Mouse (Mus musculus): ENCODE results near the gene Nup160. TPM values are rescaled to one million over a fixed set of nuclear protein-coding genes. Genes with fewer than 3 reads are reported as not detected.
A peak's percentile ranks its signal among the peaks of the same experiment; 100 is the strongest.

Gene Nup160
- polyA plus RNA-seq, 1 experiment from 2014 or later: 57.0 TPM

DNA sequence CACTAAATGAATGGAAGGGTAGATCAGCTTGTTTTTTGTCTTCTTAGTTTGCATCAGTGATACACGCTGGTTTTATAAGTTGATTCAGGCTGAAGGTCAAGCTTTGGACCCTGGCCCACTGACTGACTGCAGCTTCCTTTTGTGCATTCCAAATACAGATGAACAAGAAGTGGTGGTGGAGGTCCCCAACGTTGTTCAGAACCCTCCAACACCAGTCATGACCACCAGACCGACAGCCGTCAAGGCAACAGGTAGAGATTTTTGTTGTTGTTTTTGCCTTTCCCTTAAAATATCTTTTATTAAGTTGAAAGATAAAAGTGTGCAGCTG lies 69.5 kb downstream of the Nup160 start:
- peaks cover 9% of the 10 kb centered on the region; the same call in 1 of the 2 replicates for H3K4me1 ChIP-seq (ENCODE audit: control insufficient read depth, insufficient read depth, low read length)
- ATAC-seq (ENCODE audit: low FRiP score): no peak
- DNase-seq (ENCODE audit: low spot score, missing footprints): no peak
- no peaks in the 10 kb centered on the region for H3K27me3 ChIP-seq (ENCODE audit: control insufficient read depth, insufficient read depth, low read length)
- H3K4me3 ChIP-seq (ENCODE audit: low read depth, low read length): peak overlapping the region; percentile 97
- 12% methylated on average over 4 of the region's 4 CpGs for WGBS
- H3K36me3 ChIP-seq (ENCODE audit: control insufficient read depth, insufficient read depth, low read length): peaks cover 7% of the 10 kb centered on the region; the same call in 1 of the 2 replicates
- H3K9me3 ChIP-seq (ENCODE audit: control insufficient read depth, low read length): no peaks in the 10 kb centered on the region
- peak overlapping the region; percentile 93 for H3K9ac ChIP-seq (ENCODE audit: low read length)
- peak overlapping the region; percentile 54 for H3K4me2 ChIP-seq
- no peak overlapping the region for H3K27ac ChIP-seq (ENCODE audit: low read depth, low read length)

GRCm38 (mm10) chr2:90747131-90747530 lies 70.1 kb downstream of the Nup160 start:
- Histone ChIP-seq H3K4me3 (ENCODE audit: low read depth, low read length) (peak overlapping the region; percentile 97), H3K27me3 (ENCODE audit: control insufficient read depth, insufficient read depth, low read length) (no peaks in the 10 kb centered on the region), H3K27ac (ENCODE audit: low read depth, low read length) (no peak overlapping the region), H3K36me3 (ENCODE audit: control insufficient read depth, insufficient read depth, low read length) (peaks cover 8% of the 10 kb centered on the region; the same call in 1 of the 2 replicates), H3K9me3 (ENCODE audit: control insufficient read depth, low read length) (no peaks in the 10 kb centered on the region), H3K4me1 (ENCODE audit: control insufficient read depth, insufficient read depth, low read length) (peaks cover 9% of the 10 kb centered on the region; the same call in 1 of the 2 replicates), H3K9ac (ENCODE audit: low read length) (no peak overlapping the region), H3K4me2 (peak overlapping the region; percentile 54)
- WGBS: 92% methylated on average over 10 of the region's 10 CpGs
- ATAC-seq (ENCODE audit: low FRiP score): no peak
- DNase-seq (ENCODE audit: low spot score, missing footprints): no peak

DNA sequence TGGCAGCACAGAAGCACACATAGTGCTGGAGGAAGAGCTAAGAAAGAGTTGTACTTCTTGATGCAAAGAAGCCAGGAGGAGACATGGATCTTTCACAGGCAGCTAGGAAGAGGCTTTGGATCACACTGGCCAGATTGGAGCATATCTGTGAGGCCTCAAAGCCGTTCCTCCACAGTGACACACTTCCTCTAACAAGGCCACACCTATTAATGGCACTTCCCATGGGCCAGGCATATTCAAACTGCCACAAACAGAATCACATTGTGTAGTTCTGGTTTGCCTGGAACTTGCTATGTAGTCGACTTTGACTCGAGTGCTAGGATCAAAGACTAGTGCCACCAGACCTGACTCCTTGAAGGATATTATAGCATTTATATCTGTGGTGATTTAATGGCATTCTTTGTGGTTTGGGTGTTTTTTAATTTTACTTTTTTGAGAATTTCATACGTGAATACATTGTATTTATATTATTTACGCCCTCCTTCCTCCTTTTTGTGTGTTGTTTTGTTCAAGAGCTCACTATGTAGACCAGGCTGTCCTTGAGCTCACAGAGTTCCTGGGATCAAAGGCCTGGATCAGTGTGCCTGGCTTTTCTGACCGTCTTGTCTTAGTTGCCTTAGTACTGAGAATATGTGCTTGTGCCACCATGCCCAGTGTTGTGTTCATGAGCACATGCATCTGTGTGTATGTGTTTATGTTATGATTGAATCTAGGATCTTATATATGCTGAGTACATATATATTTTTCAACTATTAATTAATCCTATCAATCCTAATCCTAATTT lies 72.9 kb downstream of the Nup160 start:
- H3K27me3 ChIP-seq (ENCODE audit: control insufficient read depth, insufficient read depth, low read length): no peaks in the 10 kb centered on the region
- no peak for DNase-seq (ENCODE audit: low spot score, missing footprints)
- WGBS: 89% methylated on average over 6 of the region's 6 CpGs
- no peak overlapping the region for H3K4me2 ChIP-seq
- no peak for ATAC-seq (ENCODE audit: low FRiP score)
- no peak overlapping the region for H3K27ac ChIP-seq (ENCODE audit: low read depth, low read length)
- no peak overlapping the region for H3K9ac ChIP-seq (ENCODE audit: low read length)
- no peaks in the 10 kb centered on the region for H3K9me3 ChIP-seq (ENCODE audit: control insufficient read depth, low read length)
- H3K36me3 ChIP-seq (ENCODE audit: control insufficient read depth, insufficient read depth, low read length): peaks cover 22% of the 10 kb centered on the region; the same call in 1 of the 2 replicates
- no peak overlapping the region for H3K4me3 ChIP-seq (ENCODE audit: low read depth, low read length)
- peaks cover 8% of the 10 kb centered on the region; the same call in 1 of the 2 replicates for H3K4me1 ChIP-seq (ENCODE audit: control insufficient read depth, insufficient read depth, low read length)

GRCm38 (mm10) chr2:90753565-90753964 lies 76.5 kb downstream of the Nup160 start:
- H3K4me2 ChIP-seq: no peak overlapping the region
- DNase-seq (ENCODE audit: low spot score, missing footprints) (no peak), ATAC-seq (ENCODE audit: low FRiP score) (no peak)
- no peaks in the 10 kb centered on the region for H3K9me3 ChIP-seq (ENCODE audit: control insufficient read depth, low read length)
- WGBS: 97% methylated on average over 2 of the region's 2 CpGs
- no peaks in the 10 kb centered on the region for H3K27me3 ChIP-seq (ENCODE audit: control insufficient read depth, insufficient read depth, low read length)
- no peak overlapping the region for H3K27ac ChIP-seq (ENCODE audit: low read depth, low read length)
- no peaks in the 10 kb centered on the region for H3K4me1 ChIP-seq (ENCODE audit: control insufficient read depth, insufficient read depth, low read length)
- peaks cover 45% of the 10 kb centered on the region for H3K36me3 ChIP-seq (ENCODE audit: control insufficient read depth, insufficient read depth, low read length)
- no peak overlapping the region for H3K4me3 ChIP-seq (ENCODE audit: low read depth, low read length)
- H3K9ac ChIP-seq (ENCODE audit: low read length): no peak overlapping the region

DNA sequence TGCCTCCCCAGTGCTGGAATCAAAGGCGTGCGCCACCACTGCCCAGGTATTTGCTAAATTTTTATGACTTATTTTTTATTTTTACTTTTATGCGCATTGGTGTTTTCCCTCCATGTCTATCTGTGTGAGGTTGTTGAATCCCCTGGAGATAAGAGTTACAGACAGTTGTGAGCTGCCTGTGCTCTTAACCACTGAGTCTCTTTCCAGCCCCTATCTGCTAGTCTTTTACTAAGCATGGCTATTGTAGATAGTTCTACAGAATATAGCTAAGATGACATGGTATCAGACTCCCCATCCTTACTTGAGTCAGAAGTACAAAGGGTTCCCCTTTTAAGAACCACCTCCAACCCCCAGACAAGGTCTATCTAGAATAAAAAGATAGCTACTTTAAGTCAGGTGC lies 77.2 kb downstream of the Nup160 start:
- ATAC-seq (ENCODE audit: low FRiP score): no peak
- H3K9me3 ChIP-seq (ENCODE audit: control insufficient read depth, low read length): no peaks in the 10 kb centered on the region
- DNase-seq (ENCODE audit: low spot score, missing footprints): no peak
- H3K27me3 ChIP-seq (ENCODE audit: control insufficient read depth, insufficient read depth, low read length): no peaks in the 10 kb centered on the region
- H3K27ac ChIP-seq (ENCODE audit: low read depth, low read length): no peak overlapping the region
- H3K36me3 ChIP-seq (ENCODE audit: control insufficient read depth, insufficient read depth, low read length): peaks cover 46% of the 10 kb centered on the region
- H3K4me2 ChIP-seq: no peak overlapping the region
- no peak overlapping the region for H3K4me3 ChIP-seq (ENCODE audit: low read depth, low read length)
- no peak overlapping the region for H3K9ac ChIP-seq (ENCODE audit: low read length)
- 97% methylated on average over 3 of the region's 3 CpGs for WGBS
- no peaks in the 10 kb centered on the region for H3K4me1 ChIP-seq (ENCODE audit: control insufficient read depth, insufficient read depth, low read length)

GRCm38 (mm10) chr2:90765123-90765522 lies 88.1 kb downstream of the Nup160 start:
- ATAC-seq (ENCODE audit: low FRiP score): no peak
- H3K36me3 ChIP-seq (ENCODE audit: control insufficient read depth, insufficient read depth, low read length): peaks cover 30% of the 10 kb centered on the region

GRCm38 (mm10) chr2:90781323-90781722 lies 104.3 kb downstream of the Nup160 start:
- Histone ChIP-seq H3K9ac (ENCODE audit: low read length) (no peak overlapping the region), H3K4me2 (no peak overlapping the region), H3K27ac (ENCODE audit: low read depth, low read length) (no peak overlapping the region), H3K4me1 (ENCODE audit: control insufficient read depth, insufficient read depth, low read length) (peaks cover 8% of the 10 kb centered on the region), H3K4me3 (ENCODE audit: low read depth, low read length) (no peak overlapping the region), H3K27me3 (ENCODE audit: control insufficient read depth, insufficient read depth, low read length) (no peaks in the 10 kb centered on the region; the same call in 1 of the 2 replicates), H3K36me3 (ENCODE audit: control insufficient read depth, insufficient read depth, low read length) (peaks cover 20% of the 10 kb centered on the region), H3K9me3 (ENCODE audit: control insufficient read depth, low read length) (no peaks in the 10 kb centered on the region)
- DNase-seq (ENCODE audit: low spot score, missing footprints) (no peak), ATAC-seq (ENCODE audit: low FRiP score) (no peak)
- WGBS: 49% methylated on average over 3 of the region's 3 CpGs

More at GRCm38 (mm10) chr2:90765123-90765522, 88.1 kb downstream of the Nup160 start:
- DNase-seq (ENCODE audit: low spot score, missing footprints): no peak
- H3K4me2 ChIP-seq: no peak overlapping the region
- H3K9me3 ChIP-seq (ENCODE audit: control insufficient read depth, low read length): no peaks in the 10 kb centered on the region
- no peak overlapping the region for H3K4me3 ChIP-seq (ENCODE audit: low read depth, low read length)
- no peak overlapping the region for H3K9ac ChIP-seq (ENCODE audit: low read length)
- no peak overlapping the region for H3K27ac ChIP-seq (ENCODE audit: low read depth, low read length)
- H3K4me1 ChIP-seq (ENCODE audit: control insufficient read depth, insufficient read depth, low read length): no peaks in the 10 kb centered on the region
- WGBS: 92% methylated on average over 3 of the region's 3 CpGs
- H3K27me3 ChIP-seq (ENCODE audit: control insufficient read depth, insufficient read depth, low read length): no peaks in the 10 kb centered on the region

DNA sequence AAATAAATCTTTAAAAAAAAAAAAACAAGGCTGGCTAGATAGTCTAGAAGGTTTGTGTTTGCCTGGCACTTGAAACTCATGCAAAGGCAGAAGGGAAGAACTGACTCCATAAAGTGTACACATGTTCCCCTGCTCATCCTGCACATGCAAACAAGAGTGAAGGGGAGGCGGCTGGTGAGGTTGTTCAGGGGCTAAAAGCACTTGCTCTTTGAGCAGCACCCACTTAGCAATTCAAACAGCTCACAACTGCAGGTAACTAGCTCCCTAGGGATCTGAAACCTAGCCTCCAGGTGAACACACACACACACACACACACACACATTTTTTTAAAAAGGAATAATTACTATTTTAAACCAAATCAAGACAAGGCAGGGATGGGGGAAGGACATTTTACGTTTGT lies 104.9 kb downstream of the Nup160 start:
- Histone ChIP-seq H3K9ac (ENCODE audit: low read length) (no peak overlapping the region), H3K4me2 (no peak overlapping the region), H3K36me3 (ENCODE audit: control insufficient read depth, insufficient read depth, low read length) (peaks cover 19% of the 10 kb centered on the region; the same call in 1 of the 2 replicates), H3K4me3 (ENCODE audit: low read depth, low read length) (no peak overlapping the region), H3K27ac (ENCODE audit: low read depth, low read length) (no peak overlapping the region), H3K4me1 (ENCODE audit: control insufficient read depth, insufficient read depth, low read length) (peaks cover 8% of the 10 kb centered on the region), H3K27me3 (ENCODE audit: control insufficient read depth, insufficient read depth, low read length) (no peaks in the 10 kb centered on the region; the same call in 1 of the 2 replicates), H3K9me3 (ENCODE audit: control insufficient read depth, low read length) (no peaks in the 10 kb centered on the region)
- ATAC-seq (ENCODE audit: low FRiP score) (no peak), DNase-seq (ENCODE audit: low spot score, missing footprints) (no peak)
- 48% methylated on average over 2 of the region's 2 CpGs for whole genome bisulfite sequencing

DNA sequence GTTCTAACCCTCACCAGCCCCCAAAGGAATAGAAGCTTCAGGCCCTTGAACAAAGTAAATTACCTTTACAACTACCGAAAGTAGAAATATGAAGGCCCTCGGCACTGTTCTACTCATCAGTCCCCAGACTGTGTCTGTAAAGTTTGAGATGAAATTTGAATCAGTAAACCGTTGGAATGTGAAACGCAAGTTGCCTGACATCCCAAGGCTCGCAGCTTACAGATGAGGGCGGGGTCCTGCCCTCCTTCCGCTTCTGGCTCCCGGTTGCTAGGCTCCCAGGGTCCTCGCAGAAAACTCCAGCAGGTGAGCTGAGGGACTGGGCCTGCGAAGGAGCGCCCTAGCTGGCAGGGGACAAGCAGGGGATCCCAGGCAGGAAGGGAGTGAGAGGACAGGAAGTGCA lies 105.4 kb downstream of the Nup160 start, which contains the start of gene Agbl2:
Gene Agbl2 (plus strand): TSS at position 270 of the 400 bp plus-strand sequence.
- peak within 1 kb of the TSS; percentile 49 for H3K9ac ChIP-seq (ENCODE audit: low read length)
- H3K4me2 ChIP-seq: peak within 1 kb of the TSS; percentile 63
- 6% methylated on average over 11 of the region's 11 CpGs for WGBS
- peaks cover 8% of the 10 kb centered on the region for H3K4me1 ChIP-seq (ENCODE audit: control insufficient read depth, insufficient read depth, low read length)
- no peaks in the 10 kb centered on the region for H3K9me3 ChIP-seq (ENCODE audit: control insufficient read depth, low read length)
- H3K36me3 ChIP-seq (ENCODE audit: control insufficient read depth, insufficient read depth, low read length): peaks cover 18% of the 10 kb centered on the region; the same call in 1 of the 2 replicates
- DNase-seq (ENCODE audit: low spot score, missing footprints): peak; percentile 92
- H3K27me3 ChIP-seq (ENCODE audit: control insufficient read depth, insufficient read depth, low read length): no peaks in the 10 kb centered on the region; the same call in 1 of the 2 replicates
- H3K27ac ChIP-seq (ENCODE audit: low read depth, low read length): no peak within 1 kb of the TSS
- peak; percentile 69 for ATAC-seq (ENCODE audit: low FRiP score)
- H3K4me3 ChIP-seq (ENCODE audit: low read depth, low read length): peak within 1 kb of the TSS; percentile 26

Measured in midbrain, embryonic 11.5 days (tissue).